Mouse (Mus musculus) heart, postnatal 4 days (tissue): ENCODE measurements at regions not wholly inside any gene's neighbourhood (a gene's known extent, or its start where the extent isn't known, plus 50 kb on each side); places are given as distances from the start of the nearest gene placed in this dataset.

ENCODE experiments used
- DNase-seq: peaks from one replicate; pipeline ENCODE4 v3.0.0; 2021

GRCm38 (mm10) chr13:101215131-101215641 is 382.0 kb upstream of the Slc30a5 start:
- DNase-seq: no peak

DNA sequence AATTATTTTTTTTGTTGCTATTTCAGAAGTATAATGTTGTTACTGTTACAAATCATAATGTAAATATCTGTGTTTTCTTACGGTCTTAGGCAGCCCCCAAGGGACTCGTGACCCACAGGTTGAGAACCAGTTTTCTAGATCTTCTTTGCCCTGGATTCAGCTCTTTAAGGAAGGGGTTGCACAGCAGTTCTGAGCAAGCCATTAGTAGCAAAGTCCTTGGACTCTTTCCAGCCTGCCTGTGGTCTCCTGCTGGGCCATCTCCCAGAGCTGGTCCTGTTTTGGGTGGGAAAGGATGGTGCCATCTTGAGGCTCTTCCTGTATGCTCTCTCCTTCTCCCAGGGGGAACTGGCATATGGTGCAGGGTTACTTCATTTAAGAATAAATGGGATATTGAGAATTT is 380.9 kb upstream of the Slc30a5 start:
- DNase-seq: no peak

DNA sequence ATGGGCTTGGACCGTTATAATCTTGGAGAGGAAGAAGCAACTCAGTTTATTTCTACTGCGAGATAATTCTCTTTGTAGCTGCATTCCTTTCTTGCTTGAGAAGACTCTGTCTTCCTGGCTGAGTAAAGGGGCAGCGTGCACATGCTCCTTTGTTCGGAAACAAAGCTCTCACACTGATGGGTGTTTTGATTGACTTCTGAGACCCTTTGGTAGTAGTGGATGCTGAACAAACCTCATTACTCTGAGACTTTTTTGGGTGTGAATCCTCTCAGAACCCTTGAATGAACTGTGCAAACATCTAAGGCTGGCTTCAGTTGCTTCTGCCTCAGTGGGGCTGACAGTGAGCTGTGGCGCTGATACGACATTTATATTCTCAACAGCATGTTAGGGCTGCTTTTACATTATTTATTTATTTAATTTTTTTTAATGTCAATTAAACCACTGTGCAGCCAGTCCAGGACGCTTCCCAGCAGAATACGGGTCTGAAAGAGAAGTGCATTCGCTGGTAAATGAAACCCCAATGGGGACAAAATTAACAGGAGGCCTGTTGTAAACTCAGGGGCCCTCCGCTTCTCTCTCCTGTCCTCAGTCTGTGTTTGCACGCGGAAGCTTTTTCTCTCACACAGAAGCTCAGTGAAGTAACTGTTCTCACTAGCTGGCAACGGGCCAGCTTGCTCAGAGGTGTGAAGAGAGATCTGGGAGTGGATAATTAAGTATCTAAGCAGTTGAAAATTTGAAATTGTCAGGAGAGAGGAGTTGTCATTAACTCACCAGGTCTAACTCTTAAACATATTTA is 380.1 kb upstream of the Slc30a5 start:
- no peak for DNase-seq

- no peak for DNase-seq
Measured at GRCm38 (mm10) chr13:101212341-101212895, 379.2 kb upstream of the Slc30a5 start.

GRCm38 (mm10) chr13:101208788-101209187 is 375.6 kb upstream of the Slc30a5 start:
- DNase-seq: no peak

GRCm38 (mm10) chr13:101203463-101203862 is 370.2 kb upstream of the Slc30a5 start:
- DNase-seq: no peak

DNA sequence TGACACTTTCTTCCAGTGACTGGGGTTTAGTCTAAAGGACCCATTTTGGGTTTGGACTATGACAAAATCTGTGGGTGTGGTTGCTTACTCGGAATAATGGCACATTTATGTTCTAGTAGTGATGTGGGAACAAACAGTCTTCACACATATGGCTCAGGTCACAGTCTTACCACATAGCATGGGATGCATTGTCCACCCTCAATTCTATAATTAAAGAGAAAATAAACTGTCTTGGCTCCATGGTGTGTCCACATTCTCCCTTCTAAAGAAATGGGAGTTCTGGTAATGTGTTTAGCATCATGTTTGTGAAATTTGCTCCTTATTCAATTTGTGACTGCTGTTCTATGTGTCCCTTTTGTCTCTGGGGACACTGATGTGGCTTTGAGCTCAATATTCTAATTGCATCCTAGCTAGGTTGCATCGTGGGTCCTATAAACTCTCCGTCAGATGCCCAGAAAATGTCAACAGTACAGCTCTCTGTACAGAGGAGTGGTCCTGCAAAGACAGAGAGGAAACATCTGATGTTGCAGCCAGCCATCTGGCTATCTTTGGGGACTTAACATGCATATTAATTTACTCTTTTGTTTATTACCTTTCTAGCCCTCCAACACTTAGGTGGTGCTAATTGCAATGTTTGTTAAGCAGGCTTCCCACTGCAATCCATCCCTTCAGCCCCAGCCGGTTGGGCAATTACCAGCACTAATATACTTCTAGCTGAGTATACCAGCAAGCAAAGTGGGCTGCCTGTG is 369.5 kb upstream of the Slc30a5 start:
- no peak for DNase-seq

GRCm38 (mm10) chr13:101190249-101190830 is 357.1 kb upstream of the Slc30a5 start:
- no peak for DNase-seq

DNA sequence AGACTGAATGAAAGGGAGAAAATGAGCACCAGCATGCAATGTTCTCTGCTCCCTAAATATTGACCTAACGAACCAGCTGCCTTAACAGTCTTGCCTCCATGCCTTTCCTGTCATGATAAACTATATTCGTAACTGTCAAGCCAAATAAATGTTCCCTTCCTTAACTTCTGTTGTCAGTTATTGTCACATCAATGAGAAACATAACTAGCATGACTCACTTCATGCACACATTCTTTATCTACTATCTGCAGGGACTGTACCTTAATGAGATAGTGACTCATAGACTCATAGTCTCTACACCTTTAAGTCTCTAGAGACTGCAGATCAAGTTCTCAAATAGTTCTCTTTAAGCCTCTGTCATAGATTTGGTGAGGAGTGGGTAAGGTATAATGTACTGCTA is 349.2 kb upstream of the Slc30a5 start:
- no peak for DNase-seq

DNA sequence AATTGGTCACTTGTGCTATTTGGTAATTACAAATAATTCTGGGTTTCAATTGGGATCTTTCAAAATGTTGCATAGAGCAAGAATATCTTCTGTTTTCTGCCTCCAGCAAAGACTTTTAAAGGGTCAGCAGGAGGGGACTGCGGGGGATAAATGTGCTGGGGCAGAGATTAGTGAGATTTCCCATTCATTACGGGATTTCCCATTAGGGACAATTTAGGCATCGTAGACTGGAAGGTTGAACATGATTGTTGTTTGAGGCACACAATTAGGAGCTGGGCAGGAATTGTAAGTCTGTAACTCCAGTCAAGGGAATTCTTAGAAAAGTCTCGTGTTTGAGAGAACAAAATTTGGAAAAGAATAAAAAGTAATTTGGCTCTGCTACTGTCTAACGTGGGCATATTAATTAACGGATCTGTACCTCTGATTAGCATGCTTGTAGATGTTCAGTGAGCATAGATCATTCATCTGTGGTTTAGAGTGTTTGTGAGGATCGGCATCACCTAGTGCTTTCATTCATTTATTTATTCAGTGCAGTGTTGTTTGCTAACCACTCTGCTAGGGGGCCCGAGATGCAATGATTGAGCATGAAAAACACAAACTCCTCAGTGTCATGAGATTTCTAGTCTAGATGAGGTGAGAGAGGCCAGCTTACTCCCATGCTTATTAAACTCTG is 341.9 kb upstream of the Slc30a5 start:
- DNase-seq: no peak

- peak; percentile 9 for DNase-seq
Measured at GRCm38 (mm10) chr13:101161768-101162167, 328.5 kb upstream of the Slc30a5 start.

GRCm38 (mm10) chr13:101159878-101160277 is 326.7 kb upstream of the Slc30a5 start:
- DNase-seq: no peak

GRCm38 (mm10) chr13:101153760-101154159 is 320.5 kb upstream of the Slc30a5 start:
- no peak for DNase-seq

DNA sequence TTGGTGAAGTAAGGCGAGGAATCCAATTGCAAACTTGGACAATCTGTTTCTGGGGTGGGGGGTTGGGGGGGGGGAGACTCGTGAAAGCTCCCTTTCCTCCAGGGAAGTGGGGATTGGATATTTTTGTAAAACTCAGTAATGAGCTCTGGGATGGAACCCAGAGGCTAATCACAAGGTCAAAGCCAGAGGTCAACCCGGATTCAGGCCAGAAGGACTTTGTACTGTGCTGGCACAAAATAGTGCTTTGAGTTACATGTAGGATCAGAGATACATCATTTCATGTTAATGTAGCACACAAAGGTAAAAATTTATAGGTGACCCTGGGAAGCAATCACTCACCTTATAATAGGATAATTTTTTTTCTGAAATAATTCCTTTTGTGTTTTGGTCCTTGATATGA is 309.5 kb upstream of the Slc30a5 start:
- DNase-seq: no peak

DNA sequence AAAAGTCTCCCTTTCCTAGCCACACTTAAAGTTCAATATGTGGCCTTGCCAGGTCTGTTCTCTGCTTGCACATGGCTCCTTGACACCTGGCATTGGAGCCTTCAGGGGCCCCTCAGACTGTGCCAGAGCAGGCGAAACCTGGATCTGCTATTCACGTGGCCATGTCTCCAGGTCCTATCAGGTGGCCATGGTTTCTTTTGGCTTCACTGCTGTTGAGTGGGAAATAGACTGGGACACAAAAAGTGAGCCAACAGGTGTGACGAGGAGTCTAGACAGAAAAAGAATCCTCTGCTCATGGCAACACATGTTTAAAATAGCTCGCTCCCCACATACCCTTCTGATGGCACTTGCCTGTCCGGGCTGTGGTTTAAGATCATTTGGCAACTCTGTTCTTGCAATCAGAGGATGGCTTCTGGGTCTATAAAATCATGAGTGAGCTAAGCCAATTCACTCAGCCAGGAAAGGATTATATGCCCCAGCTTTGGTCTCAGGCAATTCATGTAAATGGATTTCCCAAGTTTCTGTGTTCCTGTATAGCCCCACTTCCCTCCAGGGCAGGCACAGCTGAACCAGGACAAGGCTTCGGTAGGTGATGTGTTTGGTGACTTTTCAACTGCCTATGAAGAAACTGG is 309.0 kb upstream of the Slc30a5 start:
- no peak for DNase-seq

DNA sequence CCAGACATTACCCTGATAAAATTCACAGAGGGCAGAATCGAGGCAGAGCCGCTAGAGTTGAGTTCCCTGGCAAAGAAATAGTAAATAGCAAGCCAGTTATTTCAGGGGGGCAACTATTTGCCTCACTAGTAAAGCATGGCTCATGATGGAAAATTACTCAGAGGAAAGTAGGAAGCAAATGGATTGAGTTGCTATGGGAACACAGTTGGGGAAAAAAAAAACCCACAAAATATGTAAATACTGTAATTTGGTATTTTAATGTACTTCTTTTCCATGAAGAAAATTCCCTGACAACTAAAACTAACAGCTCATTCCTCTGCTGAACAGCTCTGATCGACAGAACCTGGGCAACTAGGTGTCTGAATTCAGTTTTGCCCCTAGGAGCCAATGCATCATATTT is 296.2 kb upstream of the Slc30a5 start:
- no peak for DNase-seq

DNA sequence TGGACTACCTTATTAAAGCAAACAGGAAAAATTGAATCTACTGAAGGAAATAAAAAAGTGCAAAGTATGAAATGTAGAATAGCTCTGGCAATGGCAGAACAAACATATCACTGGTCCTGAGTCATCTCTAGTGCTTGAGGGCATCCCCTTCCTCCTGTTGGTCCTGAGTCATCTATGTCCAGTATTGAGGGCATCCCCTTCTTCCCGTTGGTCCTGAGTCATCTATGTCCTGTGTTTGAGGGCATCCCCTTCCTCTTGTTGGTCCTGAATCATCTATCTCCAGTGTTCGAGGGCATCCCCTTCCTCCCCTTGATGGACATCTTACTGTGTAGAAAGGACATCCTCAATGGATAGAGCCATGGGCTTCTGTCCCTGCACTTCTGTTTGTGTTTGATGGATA is 294.6 kb upstream of the Slc30a5 start:
- no peak for DNase-seq

GRCm38 (mm10) chr13:101127262-101127661 is 294.0 kb upstream of the Slc30a5 start:
- no peak for DNase-seq

DNA sequence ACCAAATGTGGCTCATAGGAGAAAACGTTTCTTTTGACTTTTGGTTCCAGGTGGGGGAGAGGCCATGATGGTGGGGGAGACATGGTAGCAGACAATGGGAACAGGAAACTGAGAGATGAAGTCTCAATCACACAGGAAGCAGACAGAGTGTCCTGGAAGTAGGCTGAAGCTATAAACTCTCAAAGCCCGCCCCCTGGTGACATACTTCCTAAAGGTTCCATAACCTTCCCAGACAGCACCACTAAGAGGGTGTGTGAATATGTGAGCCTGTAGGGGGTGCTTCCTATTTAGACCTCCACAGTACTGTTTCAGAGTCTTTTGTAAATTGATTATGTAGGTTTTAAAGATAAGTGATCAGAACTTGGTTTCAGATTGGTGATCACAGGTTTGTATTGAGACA is 284.1 kb upstream of the Slc30a5 start:
- DNase-seq: no peak

DNA sequence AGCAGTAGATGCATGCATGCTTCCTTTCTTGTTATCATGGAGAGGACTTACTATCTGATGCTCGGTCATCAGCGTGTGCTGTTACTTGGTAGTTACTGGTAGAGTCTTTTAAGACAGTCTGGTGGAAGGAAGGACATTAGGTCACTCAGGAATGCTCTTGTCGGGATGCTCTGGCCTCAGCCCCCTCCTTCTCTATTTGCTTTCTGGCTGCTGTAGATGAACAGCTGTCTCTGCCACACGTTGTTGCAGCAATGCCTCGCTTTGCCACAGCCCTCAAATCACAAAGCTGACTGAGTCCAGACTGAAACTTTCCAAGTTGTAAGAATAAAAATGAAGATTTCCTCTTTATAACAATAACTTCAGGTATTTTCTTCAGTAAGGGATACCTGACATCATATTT is 282.1 kb upstream of the Slc30a5 start:
- no peak for DNase-seq

DNA sequence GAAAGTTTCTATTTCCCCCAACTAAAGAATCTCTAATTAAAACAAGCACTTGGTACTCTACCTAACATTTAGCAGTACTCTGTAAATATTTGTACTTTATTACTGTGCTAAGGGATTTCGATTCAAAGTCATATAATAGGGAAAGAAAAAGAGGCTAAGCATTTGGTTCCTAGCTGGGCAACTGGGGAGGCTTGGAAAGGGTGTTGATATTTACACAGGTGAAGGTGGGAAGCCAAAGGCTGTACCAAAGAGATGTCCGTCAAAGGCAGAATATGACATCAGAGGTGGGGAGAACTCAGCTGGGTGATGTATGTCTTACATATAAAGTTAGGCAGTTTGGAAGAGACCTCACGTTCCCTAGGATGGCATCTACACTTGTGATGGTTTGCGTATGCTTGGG is 278.9 kb upstream of the Slc30a5 start:
- no peak for DNase-seq

GRCm38 (mm10) chr13:101111773-101112172 is 278.5 kb upstream of the Slc30a5 start:
- DNase-seq: no peak
